Mouse (Mus musculus) kidney, adult 2 months (tissue): ENCODE measurements at regions not wholly inside any gene's neighbourhood (a gene's known extent, or its start where the extent isn't known, plus 50 kb on each side); places are given as distances from the start of the nearest gene placed in this dataset.

Experiments
- CTCF ChIP-seq: fragments of 200-500 bp; conservative IDR thresholded peaks from 2 replicates; pipeline ENCODE4 v1.5.1; 2011; ENCODE audit warnings: low read depth, mild to moderate bottlenecking, control low read depth, low read length, moderate library complexity, mixed read lengths; ENCODE audit not compliant: insufficient read depth, insufficient read length
- POLR2A ChIP-seq: fragments of 200-500 bp; IDR thresholded peaks from one replicate; pipeline ENCODE4 v1.6.1; 2011; ENCODE audit warnings: low read depth, low read length, control low read depth

DNA sequence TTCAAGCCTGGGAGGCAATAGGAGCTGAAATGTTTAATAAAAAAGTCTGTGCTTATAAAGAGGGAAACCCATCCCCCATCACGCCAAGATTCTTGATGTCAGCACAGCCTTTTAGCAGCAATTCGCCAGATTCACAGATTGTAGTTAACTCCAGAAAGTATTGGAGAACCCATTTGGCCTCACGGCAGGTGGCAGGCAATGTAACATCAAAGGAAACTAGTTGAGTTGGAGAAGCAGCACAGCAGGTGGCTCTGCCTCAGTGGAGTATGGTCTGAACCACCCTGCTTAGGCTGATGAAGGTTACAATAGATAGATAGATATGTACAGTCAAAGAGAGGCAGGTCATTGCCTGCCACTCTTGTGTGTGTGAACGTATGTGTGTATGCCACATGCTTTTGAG lies 420.8 kb upstream of the Klf6 start:
- TF ChIP-seq CTCF (no peak), POLR2A (no peak)
